Mouse (Mus musculus): ENCODE measurements at regions not wholly inside any gene's neighbourhood (a gene's known extent, or its start where the extent isn't known, plus 50 kb on each side); places are given as distances from the start of the nearest gene placed in this dataset.
A peak's percentile ranks its signal among the peaks of the same experiment; 100 is the strongest.

- no peak for DNase-seq (ENCODE audit: low spot score in 2 of 2)
These were observed 640.3 kb upstream of the Vstm2b start for GRCm38 (mm10) chr7:40257733-40258376.

- DNase-seq (ENCODE audit: low spot score in 2 of 2) = no peak
These were observed 639.8 kb upstream of the Vstm2b start for GRCm38 (mm10) chr7:40258377-40258739.

GRCm38 (mm10) chr7:40273459-40274072, 624.6 kb upstream of the Vstm2b start:
- DNase-seq (ENCODE audit: low spot score in 2 of 2) = peak; percentile 7 to 82

DNA sequence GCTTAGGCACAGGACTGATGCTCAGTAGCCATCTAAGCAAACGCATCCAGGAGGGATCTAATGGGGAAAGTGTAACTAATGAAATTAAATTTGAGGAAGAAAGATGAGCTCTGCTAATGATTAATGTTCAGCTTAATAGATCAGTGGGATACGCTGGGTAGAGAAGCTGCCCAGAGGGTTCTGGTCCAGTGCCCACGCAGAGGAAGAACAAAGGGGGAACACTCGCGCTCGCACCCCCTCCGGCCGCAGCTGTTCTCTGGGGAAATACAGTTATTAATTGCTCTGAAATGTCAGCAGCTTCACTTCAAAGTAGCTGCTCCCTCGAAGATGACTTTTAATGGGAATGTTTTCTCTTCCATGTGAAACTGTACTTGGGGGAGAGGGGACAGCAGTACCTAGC, 623.0 kb upstream of the Vstm2b start:
- no peak for DNase-seq (ENCODE audit: low spot score in 2 of 2)

GRCm38 (mm10) chr7:40275658-40276057, 622.5 kb upstream of the Vstm2b start:
- DNase-seq (ENCODE audit: low spot score in 2 of 2) = no peak

GRCm38 (mm10) chr7:40276116-40276515, 622.0 kb upstream of the Vstm2b start:
- DNase-seq (ENCODE audit: low spot score in 2 of 2) = no peak

- no peak for DNase-seq (ENCODE audit: low spot score in 2 of 2)
These were observed 608.0 kb upstream of the Vstm2b start for GRCm38 (mm10) chr7:40290166-40290565.

GRCm38 (mm10) chr7:40310558-40310957, 587.6 kb upstream of the Vstm2b start:
- DNase-seq (ENCODE audit: low spot score in 2 of 2) = peak in 1 of 2 experiments; percentile 13

GRCm38 (mm10) chr7:40321171-40321570, 577.0 kb upstream of the Vstm2b start:
- peak in 1 of 2 experiments; percentile 21 for DNase-seq (ENCODE audit: low spot score in 2 of 2)

DNA sequence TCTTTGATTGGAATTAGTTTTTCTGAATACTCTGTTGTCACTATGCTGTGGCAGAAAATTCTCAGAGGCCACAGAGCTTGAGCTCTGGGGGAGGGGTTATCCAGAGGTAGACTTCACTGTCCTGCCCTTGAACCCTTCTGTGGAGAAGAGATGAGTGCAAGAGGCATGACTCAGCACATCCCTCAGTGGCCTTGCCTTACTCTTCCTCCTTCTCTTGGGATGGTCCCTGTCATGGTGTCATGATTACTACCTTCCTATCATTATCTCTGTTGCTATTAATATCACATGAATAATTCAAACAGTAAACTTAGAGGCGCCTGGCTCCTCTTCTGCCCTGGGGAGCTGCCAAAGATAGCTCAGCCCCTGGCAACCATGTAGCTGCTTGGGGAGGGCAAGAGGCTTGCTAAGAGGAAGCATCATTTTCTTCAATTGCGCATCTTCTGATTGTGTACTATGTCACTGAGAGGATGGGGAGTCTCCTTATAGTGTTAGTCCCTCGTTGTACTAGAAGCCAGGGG, 572.9 kb upstream of the Vstm2b start:
- DNase-seq (ENCODE audit: low spot score in 2 of 2) = no peak

DNA sequence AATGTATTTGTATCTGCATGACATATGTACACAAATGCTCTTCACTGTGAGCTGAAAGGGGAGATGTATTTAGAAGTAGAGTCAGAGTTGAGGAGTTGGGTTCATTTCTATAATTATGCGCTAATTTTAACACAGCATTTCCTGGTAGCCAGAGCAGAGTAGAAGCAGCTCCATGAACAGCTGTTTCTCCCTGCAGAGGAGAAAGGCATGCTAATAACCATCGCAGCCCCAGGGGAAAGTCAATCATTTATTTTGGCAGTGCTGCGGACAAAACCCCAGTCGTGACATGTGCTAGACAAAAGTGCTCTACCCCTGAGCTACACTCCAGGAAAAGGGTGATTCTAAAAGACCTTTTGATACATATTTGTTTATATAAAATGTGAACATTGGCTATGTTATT, 565.7 kb upstream of the Vstm2b start:
- DNase-seq (ENCODE audit: low spot score in 2 of 2) = no peak

DNA sequence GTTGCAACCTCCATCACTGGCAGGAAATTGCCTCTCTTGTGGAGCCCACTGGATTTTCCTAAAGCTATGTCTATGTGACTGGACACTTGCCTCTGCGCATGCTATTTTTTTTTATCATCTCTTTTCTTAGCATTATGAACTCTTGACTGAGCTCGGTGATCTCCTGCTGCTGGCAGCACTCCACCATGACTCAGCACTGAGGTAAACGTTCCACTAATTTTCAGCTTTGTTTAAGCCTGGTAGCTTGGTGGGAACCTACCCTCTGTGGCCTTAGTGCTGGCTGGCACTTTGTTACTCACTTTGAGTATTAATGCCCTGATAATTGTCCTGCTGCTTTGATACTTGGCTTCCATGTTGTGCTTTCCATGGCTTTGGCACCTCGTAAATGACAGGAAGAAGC, 545.8 kb upstream of the Vstm2b start:
- no peak for DNase-seq (ENCODE audit: low spot score in 2 of 2)

DNA sequence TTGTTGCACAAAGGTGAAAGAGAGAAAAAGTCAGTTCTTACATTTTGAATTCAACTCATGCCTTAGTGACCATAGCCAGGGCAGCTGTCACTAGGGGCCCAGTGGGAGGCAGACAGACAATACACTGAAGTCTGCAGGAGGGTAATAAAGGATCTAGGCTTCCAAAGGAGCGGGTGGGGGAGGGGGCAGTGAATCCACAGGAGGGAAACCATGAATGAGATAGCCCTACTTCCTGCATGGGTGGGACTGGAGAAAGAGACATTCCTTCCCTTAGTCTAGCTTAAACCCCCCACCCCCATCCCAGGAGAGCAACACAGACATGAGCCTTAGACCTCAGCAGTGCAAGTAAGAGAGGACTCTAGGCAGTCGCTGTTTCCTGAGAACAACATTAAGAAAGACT, 535.4 kb upstream of the Vstm2b start:
- no peak for DNase-seq (ENCODE audit: low spot score in 2 of 2)

- no peak for DNase-seq (ENCODE audit: low spot score in 2 of 2)
These were observed 525.4 kb upstream of the Vstm2b start for GRCm38 (mm10) chr7:40372713-40373112.

DNA sequence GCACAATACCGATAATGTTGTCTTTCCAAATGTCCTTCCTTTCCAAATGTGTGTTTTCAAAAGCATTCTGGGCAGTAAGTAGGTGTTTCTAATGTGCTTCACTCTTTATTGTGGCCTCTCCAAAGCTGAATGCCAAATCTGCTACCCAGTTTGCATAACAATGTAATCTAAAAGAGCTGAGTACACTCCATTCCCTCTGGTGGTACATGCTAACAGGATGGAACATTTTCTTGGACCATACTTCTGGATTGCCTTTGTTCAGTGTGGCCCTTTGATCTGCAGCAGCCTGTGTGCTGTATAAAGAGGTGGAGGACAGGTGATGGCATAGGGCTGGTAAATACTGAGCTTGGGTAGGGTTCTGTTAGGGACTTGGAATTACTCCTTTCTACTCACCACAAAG, 520.3 kb upstream of the Vstm2b start:
- DNase-seq (ENCODE audit: low spot score in 2 of 2) = no peak

DNA sequence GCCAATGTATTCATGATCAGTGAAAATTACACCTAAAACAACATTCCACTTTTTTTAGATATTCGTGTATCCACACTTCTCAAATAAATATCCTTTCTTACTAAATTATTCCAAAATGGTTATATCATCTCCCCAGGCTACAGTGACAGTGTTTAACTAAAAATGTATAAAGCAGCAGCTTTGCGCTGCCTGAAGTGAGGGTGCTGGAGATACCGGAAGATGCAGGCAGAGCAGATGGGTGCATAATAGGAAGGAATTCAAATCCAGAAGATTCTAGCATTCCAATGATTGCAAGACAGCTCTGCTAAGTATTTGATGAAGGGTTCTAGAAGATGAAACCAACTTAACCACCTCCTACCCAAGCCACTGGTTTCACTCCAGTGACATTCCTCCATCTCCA, 516.9 kb upstream of the Vstm2b start:
- DNase-seq (ENCODE audit: low spot score in 2 of 2) = no peak

GRCm38 (mm10) chr7:40388152-40388551, 510.0 kb upstream of the Vstm2b start:
- no peak for DNase-seq (ENCODE audit: low spot score in 2 of 2)

- no peak for DNase-seq (ENCODE audit: low spot score in 2 of 2)
These were observed 508.3 kb upstream of the Vstm2b start for GRCm38 (mm10) chr7:40389795-40390194.

DNA sequence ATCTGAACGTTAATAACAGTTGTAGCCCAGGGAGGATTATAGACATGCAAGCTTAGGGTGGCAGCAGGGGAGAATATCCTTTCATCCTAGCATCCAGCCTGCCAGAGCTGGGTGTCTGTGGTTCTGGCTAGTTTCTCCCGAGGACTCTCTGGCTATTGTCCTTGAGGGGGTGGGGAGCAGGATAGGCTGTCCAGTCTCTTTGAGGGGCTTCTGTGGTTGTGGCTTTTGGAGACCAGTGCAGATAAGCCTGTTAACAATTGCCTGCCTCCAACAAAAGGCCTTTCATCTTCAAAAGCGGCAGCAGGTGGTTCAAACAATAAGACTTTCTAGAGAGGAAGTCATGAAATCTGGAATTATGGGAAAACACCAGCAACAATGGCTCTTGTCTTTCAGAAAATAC, 507.2 kb upstream of the Vstm2b start:
- DNase-seq (ENCODE audit: low spot score in 2 of 2) = no peak

- no peak for DNase-seq (ENCODE audit: low spot score in 2 of 2)
These were observed 506.5 kb upstream of the Vstm2b start for GRCm38 (mm10) chr7:40391626-40392025.

- DNase-seq (ENCODE audit: low spot score in 2 of 2) = peak in 1 of 2 experiments; percentile 18
These were observed 505.9 kb upstream of the Vstm2b start for GRCm38 (mm10) chr7:40392207-40392606.

GRCm38 (mm10) chr7:40392699-40393098, 505.4 kb upstream of the Vstm2b start:
- DNase-seq (ENCODE audit: low spot score in 2 of 2) = no peak

GRCm38 (mm10) chr7:40398266-40398665, 499.9 kb upstream of the Vstm2b start:
- no peak for DNase-seq (ENCODE audit: low spot score in 2 of 2)

DNA sequence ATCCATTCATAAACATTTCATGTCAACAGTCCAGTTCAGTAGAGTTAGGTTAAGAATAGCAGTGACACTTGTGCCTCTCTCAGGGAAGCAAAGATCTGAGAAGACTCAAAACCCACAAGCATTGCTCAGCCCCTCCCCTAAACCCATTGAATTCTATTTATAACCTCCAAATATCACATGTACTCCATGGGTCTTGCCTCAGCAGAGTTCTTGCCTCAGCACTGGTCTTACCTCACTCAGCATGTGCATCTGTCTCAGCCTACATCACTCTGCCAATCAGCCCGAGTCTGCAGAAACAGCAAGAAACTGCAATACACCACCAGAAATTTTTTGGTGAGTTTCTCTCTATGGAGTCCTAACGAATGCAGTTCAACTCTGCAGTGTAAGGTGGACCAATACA, 478.8 kb upstream of the Vstm2b start:
- no peak for DNase-seq (ENCODE audit: low spot score in 2 of 2)

All from left cerebral cortex, adult 9 months (tissue).